Mouse (Mus musculus) forebrain, embryonic 16.5 days (tissue): ENCODE results near the gene Cit. TPM values are rescaled to one million over a fixed set of nuclear protein-coding genes. Genes with fewer than 3 reads are reported as not detected.

ENCODE experiments used
- ATAC-seq: fragments of 200-750 bp; cut with Nextera tagmentation; 2 replicates; pipeline ENCODE4 v1.8.0; 2017; ENCODE audit warnings: mild to moderate bottlenecking, moderate library complexity
- H3K27ac ChIP-seq: fragments of 300-500 bp; sonication (generic); 2 replicates; pipeline ENCODE4 v1.5.1; 2014; ENCODE audit warnings: low read length, control low read depth
- H3K27me3 ChIP-seq: fragments of 300-500 bp; sonication (generic); replicated peaks from 2 replicates; pipeline ENCODE4 v1.6.1; 2014; ENCODE audit warnings: low read length; ENCODE audit not compliant: control insufficient read depth, insufficient read depth
- H3K36me3 ChIP-seq: fragments of 300-500 bp; sonication (generic); 2 replicates; pipeline ENCODE4 v1.6.1; 2014; ENCODE audit not compliant: control insufficient read depth, insufficient read depth
- H3K4me1 ChIP-seq: fragments of 300-500 bp; sonication (generic); replicated peaks from 2 replicates; pipeline ENCODE4 v1.6.1; 2014; ENCODE audit warnings: low read length; ENCODE audit not compliant: control insufficient read depth, insufficient read depth
- H3K4me2 ChIP-seq: fragments of 300-500 bp; sonication (generic); 2 replicates; pipeline ENCODE4 v1.6.1; 2014; ENCODE audit warnings: mild to moderate bottlenecking, low read length, control low read depth
- H3K4me3 ChIP-seq: fragments of 300-500 bp; sonication (generic); replicated peaks from 2 replicates; pipeline ENCODE4 v1.5.1; 2014; ENCODE audit warnings: mild to moderate bottlenecking, low read length, control low read depth
- H3K9ac ChIP-seq: fragments of 300-500 bp; sonication (generic); replicated peaks from 2 replicates; pipeline ENCODE4 v1.6.1; 2014; ENCODE audit warnings: low read depth, low read length, control low read depth
- H3K9me3 ChIP-seq: fragments of 300-500 bp; sonication (generic); 2 replicates; pipeline ENCODE4 v1.6.1; 2016; ENCODE audit warnings: low read length; ENCODE audit not compliant: control insufficient read depth
- WGBS: fragments of 180-500 bp; shearing (Covaris S2); extraction: QIAGEN DNeasy Blood & Tissue Kit; methylation state at CpG from one replicate; pipeline ENCODE4 v1.1.7; 2014; 5-methylcytosine and 5-hydroxymethylcytosine counted together
- polyA plus RNA-seq: library from polyadenylated mRNA; unstranded; fragments of >200 nt; fragmentation: Nextera tagmentation; extraction: Ambion mirVana; gene quantifications from 2 replicates; pipeline ENCODE4 v1.2.1, GENCODE M21; 2015

The Cit gene
- polyA plus RNA-seq, 1 experiment from 2014 or later, result 21.0 TPM

DNA sequence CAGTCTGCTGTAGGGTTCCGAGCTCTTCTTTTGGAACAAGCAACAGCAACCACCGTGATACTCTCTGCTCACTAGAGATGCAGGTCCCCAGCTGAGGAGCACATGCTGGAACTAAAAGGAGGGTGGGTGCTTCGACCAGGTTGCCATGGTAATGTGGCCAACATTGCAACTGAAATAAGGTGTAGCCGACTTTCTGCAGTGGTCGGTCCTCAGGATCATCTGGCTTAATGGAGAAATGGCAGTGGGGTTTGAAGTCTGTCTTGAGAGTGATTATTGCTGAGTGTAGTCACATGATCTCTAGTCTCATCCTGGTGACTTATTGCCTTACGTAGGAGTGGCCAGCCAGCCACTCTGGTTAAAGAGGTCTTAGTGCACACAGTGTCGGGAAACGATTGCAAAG is 168.7 kb downstream of the Cit start:
- whole genome bisulfite sequencing, result 88% methylated on average over 8 of the region's 8 CpGs
- Histone ChIP-seq H3K9me3 (no peaks in the 10 kb centered on the region), H3K27me3 (no peaks in the 10 kb centered on the region), H3K36me3 (peaks cover 49% of the 10 kb centered on the region), H3K4me2 (no peak overlapping the region), H3K27ac (no peak overlapping the region), H3K9ac (no peak overlapping the region), H3K4me1 (no peaks in the 10 kb centered on the region), H3K4me3 (no peak overlapping the region)
- no peak for ATAC-seq

DNA sequence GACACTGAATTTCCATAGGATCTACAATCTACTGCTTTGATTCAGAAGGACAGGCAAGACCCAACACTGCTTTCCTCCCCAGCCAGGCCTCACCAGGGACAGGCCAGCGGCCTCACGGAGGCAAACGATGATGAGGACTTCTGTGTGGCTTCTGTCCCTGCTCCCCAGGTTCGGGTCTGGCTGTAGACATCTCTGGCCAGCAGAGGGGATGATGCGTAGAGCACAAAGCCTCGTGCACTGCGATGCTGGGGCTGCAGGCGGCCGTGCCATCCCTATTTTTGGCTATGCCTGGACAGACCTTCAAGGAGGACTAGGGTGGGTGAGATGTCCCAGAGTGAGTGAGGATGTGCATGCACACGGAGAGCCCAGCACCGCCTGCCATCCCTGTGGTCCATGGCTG is 169.2 kb downstream of the Cit start:
- H3K9ac ChIP-seq, result no peak overlapping the region
- H3K4me2 ChIP-seq, result no peak overlapping the region
- ATAC-seq, result no peak
- peaks cover 52% of the 10 kb centered on the region for H3K36me3 ChIP-seq
- no peaks in the 10 kb centered on the region for H3K27me3 ChIP-seq
- H3K4me1 ChIP-seq, result no peaks in the 10 kb centered on the region
- no peaks in the 10 kb centered on the region for H3K9me3 ChIP-seq
- no peak overlapping the region for H3K27ac ChIP-seq
- H3K4me3 ChIP-seq, result no peak overlapping the region
- 94% methylated on average over 11 of the region's 11 CpGs for WGBS

DNA sequence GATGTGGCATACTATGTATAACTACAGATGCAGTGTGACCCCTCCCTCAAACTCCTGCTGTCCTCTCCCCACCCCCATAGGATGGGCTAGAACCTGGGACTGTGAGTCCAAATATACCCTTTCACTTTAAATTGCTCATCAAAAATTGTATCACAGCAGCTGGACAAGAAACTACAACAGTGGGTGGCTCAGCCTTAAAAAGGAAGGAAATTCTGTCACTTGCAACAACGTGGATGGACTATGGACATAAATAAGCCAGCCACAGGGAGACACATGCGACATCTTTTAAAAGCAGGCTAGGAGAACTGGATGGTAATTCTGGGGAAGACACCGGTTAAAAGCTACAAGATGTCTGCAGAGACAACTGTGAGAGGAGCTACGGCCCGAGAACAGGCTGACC is 171.5 kb downstream of the Cit start:
- Histone ChIP-seq H3K4me3 (no peak overlapping the region), H3K4me2 (no peak overlapping the region), H3K27me3 (no peaks in the 10 kb centered on the region), H3K27ac (no peak overlapping the region), H3K9me3 (no peaks in the 10 kb centered on the region), H3K4me1 (no peaks in the 10 kb centered on the region), H3K36me3 (peaks cover 66% of the 10 kb centered on the region), H3K9ac (no peak overlapping the region)
- 96% methylated on average over 5 of the region's 5 CpGs for WGBS
- ATAC-seq, result no peak

DNA sequence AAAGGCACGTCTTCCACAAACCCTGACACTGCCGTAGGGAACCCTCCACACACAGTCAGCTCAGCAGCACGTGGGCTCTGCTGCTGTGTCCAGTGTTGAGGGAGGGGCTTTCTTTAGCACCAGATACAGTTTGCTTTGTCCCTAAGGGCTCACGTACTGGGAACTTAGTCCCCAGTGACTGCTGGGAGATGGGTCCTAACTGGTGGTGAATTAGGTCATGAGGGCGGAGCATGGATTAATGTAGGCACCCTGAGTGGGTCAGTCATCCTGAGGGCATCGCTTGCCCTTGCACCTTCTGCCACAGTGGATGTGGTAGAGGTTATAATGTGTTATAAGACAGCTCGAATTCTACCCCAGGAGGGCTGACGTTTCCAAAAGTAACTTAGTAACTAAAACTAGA is 172.3 kb downstream of the Cit start:
- Histone ChIP-seq H3K9me3 (no peaks in the 10 kb centered on the region), H3K4me2 (no peak overlapping the region), H3K27ac (no peak overlapping the region), H3K9ac (no peak overlapping the region), H3K36me3 (peaks cover 66% of the 10 kb centered on the region), H3K4me1 (peaks cover 2% of the 10 kb centered on the region; the same call in 1 of the 2 replicates), H3K4me3 (no peak overlapping the region), H3K27me3 (no peaks in the 10 kb centered on the region)
- WGBS, result 96% methylated on average over 8 of the region's 8 CpGs
- no peak for ATAC-seq

DNA sequence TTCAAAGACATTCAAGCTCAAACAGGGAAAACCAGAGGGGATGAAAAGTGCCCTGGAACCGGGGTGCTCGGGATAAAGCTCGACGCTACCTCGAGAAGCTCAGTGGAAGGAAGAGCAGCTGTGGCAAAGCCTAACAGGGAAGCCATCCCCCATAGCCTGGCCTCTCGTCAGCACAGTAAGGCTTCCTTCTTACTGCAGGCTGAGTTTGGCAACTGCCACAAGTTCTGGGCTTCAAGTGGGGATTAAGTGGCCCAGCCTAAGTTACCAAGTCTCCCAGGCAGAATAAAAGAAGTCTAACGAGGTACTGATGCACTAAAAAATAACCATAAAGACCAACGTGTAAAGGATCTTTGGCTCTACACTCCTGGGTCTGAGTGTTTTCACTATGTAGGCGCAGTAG is 173.1 kb downstream of the Cit start:
- no peaks in the 10 kb centered on the region for H3K27me3 ChIP-seq
- H3K9ac ChIP-seq, result no peak overlapping the region
- WGBS, result 76% methylated on average over 9 of the region's 9 CpGs
- no peak overlapping the region for H3K4me2 ChIP-seq
- no peak overlapping the region for H3K27ac ChIP-seq
- no peaks in the 10 kb centered on the region for H3K9me3 ChIP-seq
- H3K4me3 ChIP-seq, result no peak overlapping the region
- peaks cover 9% of the 10 kb centered on the region for H3K4me1 ChIP-seq
- no peak for ATAC-seq
- H3K36me3 ChIP-seq, result peaks cover 66% of the 10 kb centered on the region

DNA sequence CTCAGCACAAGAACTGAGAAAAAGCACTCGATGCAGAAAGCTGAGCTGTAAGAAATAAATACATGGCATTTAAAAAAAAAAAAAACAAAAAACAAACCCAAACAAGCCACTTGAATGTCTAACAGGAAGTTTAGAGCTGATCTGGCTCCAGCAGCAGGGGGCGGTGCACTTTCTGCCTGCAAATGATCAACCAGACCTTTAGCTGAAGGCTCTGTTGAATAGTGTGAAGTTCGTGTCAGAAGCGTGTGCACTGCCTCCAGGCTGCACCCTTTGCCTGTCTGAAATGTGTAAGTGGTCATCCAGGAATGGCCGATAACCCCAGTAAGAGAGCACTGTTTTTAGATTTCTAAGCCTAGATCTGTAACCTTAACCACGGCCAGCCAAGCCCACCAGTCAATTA is 173.7 kb downstream of the Cit start:
- Histone ChIP-seq H3K27me3 (no peaks in the 10 kb centered on the region), H3K4me3 (no peak overlapping the region), H3K27ac (no peak overlapping the region), H3K36me3 (peaks cover 62% of the 10 kb centered on the region), H3K4me2 (no peak overlapping the region), H3K4me1 (peaks cover 15% of the 10 kb centered on the region), H3K9me3 (no peaks in the 10 kb centered on the region), H3K9ac (no peak overlapping the region)
- no peak for ATAC-seq
- WGBS, result 88% methylated on average over 6 of the region's 6 CpGs

DNA sequence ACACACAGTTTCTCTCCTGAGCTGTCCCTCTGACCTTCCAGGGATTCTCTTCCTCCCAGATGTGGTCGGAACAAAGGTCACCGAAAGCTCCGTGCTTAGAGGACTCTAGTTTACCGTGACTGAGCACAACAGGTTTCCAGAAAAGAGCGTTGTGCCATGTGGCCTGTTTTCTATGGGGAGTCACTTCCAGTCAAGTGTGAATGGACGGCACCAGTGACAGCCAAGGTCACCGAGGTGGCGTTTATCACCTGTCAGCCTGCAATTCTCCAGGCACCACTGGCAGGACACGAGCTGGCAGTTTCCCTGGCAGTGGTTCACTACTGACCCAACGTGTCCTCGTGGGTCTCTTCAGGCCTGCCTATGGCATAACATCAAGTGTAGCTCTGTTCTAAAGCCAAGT is 174.3 kb downstream of the Cit start:
- H3K36me3 ChIP-seq, result peaks cover 58% of the 10 kb centered on the region
- 90% methylated on average over 11 of the region's 11 CpGs for WGBS
- H3K27me3 ChIP-seq, result no peaks in the 10 kb centered on the region
- no peak overlapping the region for H3K4me2 ChIP-seq
- H3K4me3 ChIP-seq, result no peak overlapping the region
- H3K27ac ChIP-seq, result no peak overlapping the region
- no peak for ATAC-seq
- H3K9ac ChIP-seq, result no peak overlapping the region
- H3K4me1 ChIP-seq, result peaks cover 15% of the 10 kb centered on the region
- H3K9me3 ChIP-seq, result no peaks in the 10 kb centered on the region

DNA sequence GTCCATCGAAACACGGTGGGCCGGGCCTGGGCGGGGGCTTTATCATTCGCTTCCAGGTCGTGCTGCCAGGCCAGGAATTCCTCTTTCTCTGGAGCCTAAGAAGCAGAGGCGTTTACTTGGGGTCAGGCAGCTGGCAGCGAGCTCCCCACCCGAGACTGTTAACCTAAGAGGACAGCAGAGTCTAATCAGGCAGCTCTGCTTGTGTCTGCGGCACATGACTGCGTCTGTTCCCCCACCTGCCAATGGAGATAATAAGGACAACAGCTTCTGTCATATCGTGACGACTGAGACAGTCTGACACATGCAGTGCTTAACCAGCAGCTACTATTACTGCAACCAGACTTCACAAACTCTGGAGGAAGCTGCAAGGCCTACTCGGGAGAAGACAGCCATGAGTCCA is 176.5 kb downstream of the Cit start:
- peaks cover 38% of the 10 kb centered on the region for H3K36me3 ChIP-seq
- 91% methylated on average over 14 of the region's 14 CpGs for WGBS
- peaks cover 15% of the 10 kb centered on the region for H3K4me1 ChIP-seq
- no peak overlapping the region for H3K27ac ChIP-seq
- H3K9ac ChIP-seq, result no peak overlapping the region
- no peaks in the 10 kb centered on the region for H3K27me3 ChIP-seq
- no peak overlapping the region for H3K4me3 ChIP-seq
- no peaks in the 10 kb centered on the region for H3K9me3 ChIP-seq
- no peak for ATAC-seq
- H3K4me2 ChIP-seq, result no peak overlapping the region

DNA sequence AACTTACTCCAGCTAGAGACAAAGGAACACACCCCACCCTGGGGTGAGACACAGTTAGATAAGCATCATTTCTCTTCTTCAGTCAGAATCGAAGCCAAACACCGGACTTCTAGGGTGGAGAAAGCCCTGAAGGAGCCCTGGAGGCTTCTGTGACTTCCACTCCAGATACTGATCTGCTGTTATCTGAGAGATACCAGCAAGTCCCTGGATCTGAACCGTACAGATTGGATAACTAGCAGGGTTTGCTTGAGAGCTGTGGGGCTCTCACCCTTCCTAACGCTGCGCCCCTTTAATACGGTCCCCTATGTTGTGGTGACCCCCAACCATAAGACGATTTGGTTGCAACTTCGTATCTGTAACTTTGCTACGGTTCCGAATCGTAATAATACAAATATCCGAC is 177.1 kb downstream of the Cit start:
- Histone ChIP-seq H3K4me1 (peaks cover 15% of the 10 kb centered on the region), H3K4me3 (no peak overlapping the region), H3K9ac (no peak overlapping the region), H3K4me2 (no peak overlapping the region), H3K27ac (no peak overlapping the region), H3K9me3 (no peaks in the 10 kb centered on the region), H3K36me3 (peaks cover 32% of the 10 kb centered on the region), H3K27me3 (no peaks in the 10 kb centered on the region)
- no peak for ATAC-seq
- 96% methylated on average over 12 of the region's 12 CpGs for WGBS

DNA sequence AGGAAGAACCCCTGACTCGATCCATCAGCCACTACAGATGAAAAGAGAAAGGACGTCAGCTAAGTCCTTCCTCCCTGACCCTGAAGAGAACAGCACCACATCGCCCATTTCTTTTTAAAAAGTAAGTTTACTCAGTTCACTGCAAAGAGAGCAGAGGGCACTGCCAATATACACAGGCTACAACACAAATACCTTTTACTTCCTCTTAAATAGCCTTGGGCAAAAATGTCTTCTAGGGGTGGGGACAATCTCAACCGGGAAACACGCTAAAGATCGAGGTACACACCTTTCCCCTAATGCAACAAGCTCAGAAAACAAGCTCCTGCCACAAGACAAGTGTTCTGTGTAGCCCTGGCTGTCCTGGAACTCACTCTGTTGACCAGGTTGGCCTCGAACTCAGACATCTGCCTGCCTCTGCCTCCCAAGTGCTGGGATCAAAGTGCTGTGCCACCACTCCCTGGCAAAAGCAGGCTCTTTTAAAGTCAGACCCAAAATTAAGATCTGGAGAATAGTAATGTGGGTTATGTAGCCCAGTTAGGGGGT is 177.7 kb downstream of the Cit start:
- WGBS, result 82% methylated on average over 7 of the region's 7 CpGs
- Histone ChIP-seq H3K9me3 (no peaks in the 10 kb centered on the region), H3K4me3 (no peak overlapping the region), H3K36me3 (peaks cover 26% of the 10 kb centered on the region), H3K27me3 (no peaks in the 10 kb centered on the region), H3K27ac (no peak overlapping the region), H3K4me2 (peak overlapping the region; percentile 96), H3K4me1 (peaks cover 15% of the 10 kb centered on the region), H3K9ac (no peak overlapping the region)
- ATAC-seq, result no peak
